Mouse (Mus musculus) yolk sac, embryonic 10.5 days (tissue): ENCODE results near the gene Poc5.

Experiments used
- DNase-seq: peaks from one replicate; pipeline ENCODE4 v3.0.0-alpha.2; 2017; ENCODE audit warnings: low spot score

Gene Poc5

GRCm38 (mm10) chr13:96432376-96432811 lies 44.3 kb downstream of the Poc5 start:
- peak; percentile 88 for DNase-seq

- peak; percentile 10 for DNase-seq
These were observed 44.9 kb downstream of the Poc5 start for GRCm38 (mm10) chr13:96433041-96433440.

DNA sequence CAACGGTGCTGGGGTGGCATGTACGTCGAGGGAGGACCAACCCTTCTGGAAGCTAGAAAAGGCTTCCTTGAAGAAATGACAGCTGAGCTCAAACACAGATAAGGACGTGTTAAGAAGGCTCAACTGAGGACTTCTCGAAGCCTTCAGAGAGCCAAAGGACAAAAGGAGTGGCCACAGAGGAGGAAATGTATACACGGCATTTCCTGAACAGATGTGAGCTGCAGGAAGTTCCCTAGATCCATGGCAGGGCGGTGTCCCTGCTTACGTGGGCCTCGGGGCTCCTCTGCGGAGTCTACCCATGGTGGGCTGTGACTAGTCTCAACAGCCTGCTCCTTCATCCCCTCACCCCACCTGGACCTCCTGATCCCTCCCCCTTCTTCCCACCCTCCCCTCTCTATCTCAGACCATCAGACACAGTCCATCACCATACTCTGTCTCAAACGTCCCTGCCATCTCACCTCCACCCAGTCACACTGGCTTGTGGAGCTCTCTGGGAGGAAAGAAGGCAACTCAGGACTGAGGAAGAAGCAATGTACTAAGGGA lies 45.6 kb downstream of the Poc5 start:
- peak; percentile 35 for DNase-seq

- DNase-seq: peak; percentile 55
These were observed 46.8 kb downstream of the Poc5 start for GRCm38 (mm10) chr13:96434899-96435331.

DNA sequence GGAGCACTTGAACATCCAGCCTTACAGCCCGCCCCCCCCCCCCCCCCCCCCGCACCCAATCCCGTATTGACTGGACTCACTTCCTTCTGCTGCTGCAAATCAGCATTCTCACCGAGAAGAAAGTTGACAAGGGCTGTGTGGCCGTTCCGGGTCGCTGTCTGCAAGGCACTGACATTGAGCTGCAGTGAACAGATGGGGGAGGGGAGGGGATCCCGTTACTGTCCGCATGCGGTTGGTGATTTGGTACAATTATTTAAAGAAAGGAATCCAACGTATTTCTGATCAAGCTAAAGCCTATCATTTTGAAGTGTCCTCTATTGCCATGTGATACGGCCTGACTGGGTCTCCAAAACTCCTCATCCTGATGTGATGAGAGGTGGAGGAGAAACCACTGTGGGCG lies 47.7 kb downstream of the Poc5 start:
- peak; percentile 44 for DNase-seq

DNA sequence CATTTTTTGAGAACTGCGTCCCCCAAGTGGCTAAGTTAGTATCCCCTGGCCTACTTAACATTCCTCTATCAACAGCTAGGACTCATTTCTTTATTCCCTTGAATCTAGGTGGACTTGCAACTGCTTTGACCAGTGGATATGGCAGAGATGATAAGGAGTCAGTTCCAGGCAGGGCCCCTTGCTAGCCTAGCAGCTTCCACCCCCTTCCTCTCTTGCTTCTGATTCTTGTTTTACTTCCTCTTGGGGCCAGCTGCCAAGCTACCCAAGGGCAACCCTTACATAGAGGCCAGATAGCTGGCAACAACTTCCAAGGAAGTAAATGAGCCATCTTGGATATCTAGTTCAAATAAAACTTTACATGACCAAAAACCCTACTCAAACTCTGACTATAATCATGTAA lies 48.8 kb downstream of the Poc5 start:
- no peak for DNase-seq

GRCm38 (mm10) chr13:96440436-96440835 lies 52.3 kb downstream of the Poc5 start:
- DNase-seq: no peak

DNA sequence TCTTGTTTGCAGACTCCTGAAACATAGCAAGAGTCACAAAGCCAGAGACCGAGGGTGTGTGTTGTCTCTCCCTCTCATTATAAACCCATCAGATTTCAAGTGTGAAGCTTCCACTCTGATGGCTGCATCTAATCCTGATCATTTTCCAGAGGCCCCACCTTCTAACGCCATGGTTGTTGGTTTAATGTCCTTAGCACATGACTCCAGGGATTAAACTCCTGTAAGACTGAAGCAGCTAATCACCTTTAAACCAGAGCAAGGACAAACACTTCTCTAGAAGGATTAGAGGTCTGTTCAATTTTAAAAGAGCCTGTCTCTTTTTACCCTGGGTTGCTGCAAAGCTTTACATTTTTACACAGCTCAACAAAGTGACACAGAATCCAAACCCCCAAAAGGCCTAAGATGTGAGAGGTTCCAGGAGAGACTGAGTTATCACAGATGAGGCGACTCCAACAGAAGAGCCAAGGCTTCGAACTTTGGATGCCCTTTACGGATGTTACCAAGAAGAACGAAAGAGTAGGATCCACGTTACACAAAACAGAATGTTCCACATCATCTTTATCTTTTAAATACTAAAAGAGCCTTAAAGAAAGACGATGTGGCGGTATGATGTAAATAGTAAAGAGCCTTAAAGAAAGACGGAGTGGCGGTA lies 62.2 kb downstream of the Poc5 start:
- DNase-seq: no peak

DNA sequence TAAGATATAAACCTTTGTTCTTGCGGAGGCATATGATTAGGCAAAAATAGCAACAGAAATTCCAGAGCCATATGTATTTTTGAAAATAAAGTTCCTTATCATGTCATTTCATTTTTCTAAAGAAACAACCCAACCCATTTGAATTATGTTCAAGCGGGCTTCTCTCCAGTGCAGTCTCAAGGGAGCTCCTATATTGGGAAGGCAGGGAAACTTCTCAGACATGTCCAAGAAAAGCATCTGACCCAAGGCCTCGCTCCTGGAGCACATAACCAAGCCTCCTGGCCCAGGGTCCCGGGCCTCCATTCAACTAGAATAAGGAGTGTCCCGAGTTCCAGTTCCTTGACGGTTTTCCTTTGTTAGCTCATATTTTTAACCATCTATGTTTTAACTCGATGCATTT lies 62.8 kb downstream of the Poc5 start:
- no peak for DNase-seq

DNA sequence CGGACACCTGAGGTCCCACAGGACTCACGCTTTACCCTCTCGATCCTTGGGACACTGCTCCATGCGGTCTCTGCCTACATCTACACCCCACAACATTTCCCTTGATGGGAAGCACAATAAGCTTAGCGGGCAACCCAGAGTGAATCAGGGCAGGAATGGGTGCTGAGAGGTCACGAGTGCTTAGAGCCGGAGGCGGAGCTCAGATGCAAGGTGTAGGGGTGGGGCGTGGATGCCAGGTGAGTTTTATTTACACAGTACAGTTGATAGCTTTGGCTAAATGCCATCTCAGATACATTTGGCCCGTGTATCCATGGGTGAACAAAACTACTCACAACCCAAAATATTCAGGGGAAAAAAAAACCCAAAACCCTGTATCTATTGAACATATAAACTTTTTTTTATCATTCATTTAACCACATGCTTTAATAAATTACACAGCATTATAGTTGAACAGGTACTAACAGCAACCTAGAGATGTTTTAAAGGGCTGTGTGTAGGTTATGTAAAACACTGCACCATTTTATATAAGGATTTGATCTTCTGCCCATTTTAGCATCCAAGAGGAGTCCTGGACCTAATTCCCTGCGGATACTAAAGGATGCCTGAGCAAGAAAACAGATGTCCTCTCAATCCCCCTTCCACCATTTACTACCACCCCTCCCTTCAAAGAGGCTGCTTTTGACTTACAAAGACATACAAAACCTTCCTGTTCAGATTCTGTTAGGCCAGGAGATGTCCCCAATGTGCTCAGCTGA lies 63.5 kb downstream of the Poc5 start:
- no peak for DNase-seq

- no peak for DNase-seq
These were observed 64.5 kb downstream of the Poc5 start for GRCm38 (mm10) chr13:96452621-96453020.

GRCm38 (mm10) chr13:96454288-96454687 lies 66.2 kb downstream of the Poc5 start:
- DNase-seq: no peak

- no peak for DNase-seq
These were observed 69.5 kb downstream of the Poc5 start for GRCm38 (mm10) chr13:96457566-96457965.

DNA sequence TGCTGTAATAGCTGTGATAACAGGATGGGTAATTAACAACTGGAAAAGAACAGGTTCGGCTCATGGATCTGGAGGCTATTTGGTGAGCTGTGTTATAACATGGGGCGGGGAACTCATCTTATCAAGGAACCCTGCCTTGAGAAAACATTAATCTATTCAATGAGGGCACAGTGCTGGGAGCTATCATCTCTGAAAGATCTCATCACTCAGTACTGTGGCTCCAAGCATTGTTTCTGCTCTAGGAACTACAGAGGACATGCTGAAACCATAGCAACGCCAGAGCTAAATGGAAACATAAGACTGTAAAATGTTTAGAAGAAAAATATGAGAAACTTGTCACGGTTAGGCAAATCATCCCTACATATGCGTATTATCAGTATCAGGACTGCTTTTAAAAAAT lies 69.9 kb downstream of the Poc5 start:
- no peak for DNase-seq

DNA sequence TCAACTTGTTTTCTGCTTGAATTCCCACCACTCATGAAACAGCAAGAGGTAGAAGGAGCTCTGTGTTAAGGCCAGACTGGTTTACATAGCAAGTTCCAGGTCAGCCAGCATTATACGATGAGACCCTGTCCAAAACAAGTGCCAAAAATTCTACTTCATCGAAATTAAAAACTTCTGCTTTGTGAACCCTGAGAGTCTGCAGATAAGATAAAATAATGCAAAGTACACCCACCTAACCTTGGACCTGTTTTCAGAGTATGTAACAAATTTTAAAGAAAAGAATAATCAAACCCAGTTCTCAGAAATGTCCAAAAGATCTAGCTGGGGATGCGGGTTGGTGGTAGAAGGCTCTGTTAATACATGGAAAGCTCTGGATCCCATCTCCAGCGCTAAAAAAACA lies 70.5 kb downstream of the Poc5 start:
- DNase-seq: no peak

- DNase-seq: no peak
These were observed 74.5 kb downstream of the Poc5 start for GRCm38 (mm10) chr13:96462644-96463043.

- DNase-seq: no peak
These were observed 77.2 kb downstream of the Poc5 start for GRCm38 (mm10) chr13:96465315-96465714.
